Mouse (Mus musculus) liver, embryonic 14.5 days (tissue): ENCODE results near the gene Fgd2.

ENCODE experiments used
- CTCF ChIP-seq: IDR thresholded peaks from 2 replicates; pipeline ENCODE4 v1.5.1; 2016; ENCODE audit warnings: antibody characterized with exemption, low read depth, control low read depth
- EP300 ChIP-seq: IDR thresholded peaks from 2 replicates; pipeline ENCODE4 v1.6.1; 2016; ENCODE audit warnings: antibody characterized with exemption, low read depth

- no peak for TF ChIP-seq CTCF
- TF ChIP-seq EP300, result no peak
Measured at GRCm38 (mm10) chr17:29408364-29408763, 47.6 kb downstream of the Fgd2 start.
